Mouse (Mus musculus) liver, postnatal 0 days (tissue): ENCODE measurements around the gene Nat10.

Experiments used
- CTCF ChIP-seq: sonication (generic); IDR thresholded peaks from 2 replicates; pipeline ENCODE4 v1.5.1; 2016; ENCODE audit warnings: antibody characterized with exemption, low read depth
- EP300 ChIP-seq: IDR thresholded peaks from 2 replicates; pipeline ENCODE4 v1.6.1; 2016; ENCODE audit warnings: antibody characterized with exemption, low read depth, mild to moderate bottlenecking

- TF ChIP-seq CTCF, result peak; percentile 91
- no peak for TF ChIP-seq EP300
These were observed 42.3 kb downstream of the Nat10 start for GRCm38 (mm10) chr2:103718594-103719291.
